Mouse (Mus musculus) limb, embryonic 15.5 days (tissue): Measurements from ENCODE around the gene Tnfrsf18. TPM values are rescaled to one million over a fixed set of nuclear protein-coding genes. Genes with fewer than 3 reads are reported as not detected.

Experiments used
- ATAC-seq: fragments of 200-750 bp; cut with Nextera tagmentation; 2 replicates; pipeline ENCODE4 v1.8.0; 2017; ENCODE audit warnings: low read depth, moderate TSS enrichment; ENCODE audit not compliant: insufficient number of reproducible peaks, low FRiP score, low TSS enrichment
- H3K27ac ChIP-seq: fragments of 300-500 bp; sonication (generic); 2 replicates; pipeline ENCODE4 v1.5.1; 2015; ENCODE audit warnings: moderate library complexity, mild to moderate bottlenecking, inconsistent platforms
- H3K27me3 ChIP-seq: fragments of 300-500 bp; sonication (generic); 2 replicates; pipeline ENCODE4 v1.6.1; 2015; ENCODE audit warnings: inconsistent platforms
- H3K36me3 ChIP-seq: fragments of 300-500 bp; sonication (generic); 2 replicates; pipeline ENCODE4 v1.6.1; 2015; ENCODE audit warnings: inconsistent platforms
- H3K4me1 ChIP-seq: fragments of 300-500 bp; sonication (generic); 2 replicates; pipeline ENCODE4 v1.6.1; 2015; ENCODE audit warnings: inconsistent platforms
- H3K4me2 ChIP-seq: fragments of 300-500 bp; sonication (generic); 2 replicates; pipeline ENCODE4 v1.6.1; 2015; ENCODE audit warnings: mild to moderate bottlenecking, inconsistent platforms
- H3K4me3 ChIP-seq: fragments of 300-500 bp; sonication (generic); 2 replicates; pipeline ENCODE4 v1.5.1; 2015; ENCODE audit warnings: mild to moderate bottlenecking, inconsistent platforms
- H3K9ac ChIP-seq: fragments of 300-500 bp; sonication (generic); 2 replicates; pipeline ENCODE4 v1.6.1; 2015; ENCODE audit warnings: inconsistent platforms
- H3K9me3 ChIP-seq: fragments of 300-500 bp; sonication (generic); 2 replicates; pipeline ENCODE4 v1.6.1; 2016; ENCODE audit warnings: inconsistent platforms
- WGBS: fragments of 180-500 bp; shearing (Covaris S2); methylation state at CpG from one replicate; pipeline ENCODE4 v1.1.7; 2015; 5-methylcytosine and 5-hydroxymethylcytosine counted together
- polyA plus RNA-seq: library from polyadenylated mRNA; unstranded; fragments of >200 nt; fragmentation: Nextera tagmentation; extraction: Ambion mirVana; gene quantifications from 2 replicates; pipeline ENCODE4 v1.2.1, GENCODE M21; 2015

Tnfrsf18 gene
- polyA plus RNA-seq, 1 experiment from 2014 or later: 3.6 TPM

DNA sequence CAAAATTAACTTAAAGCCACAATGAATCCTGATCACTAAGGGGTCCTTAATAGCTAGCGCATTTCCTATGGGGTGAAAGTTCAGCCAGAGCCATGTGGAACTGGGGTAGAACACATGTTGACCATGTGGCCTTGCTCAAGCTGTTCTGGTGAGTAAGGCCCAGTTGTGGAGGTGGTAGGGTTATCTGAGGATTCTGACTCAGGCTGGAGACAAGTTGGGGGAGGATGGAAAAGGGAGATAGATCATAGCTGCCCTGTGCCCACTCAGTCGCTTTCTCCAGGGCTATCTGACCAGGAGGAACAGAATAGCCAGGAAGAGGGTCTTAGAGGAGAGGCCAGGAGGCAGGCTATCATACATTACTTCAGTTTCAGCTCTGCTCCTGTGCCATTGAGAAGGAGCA, 11.5 kb upstream of the Tnfrsf18 start:
- no peaks in the 10 kb centered on the region for H3K4me1 ChIP-seq
- no peak for ATAC-seq
- no peak overlapping the region for H3K9ac ChIP-seq
- H3K4me2 ChIP-seq: no peak overlapping the region
- no peaks in the 10 kb centered on the region for H3K27me3 ChIP-seq
- no peaks in the 10 kb centered on the region for H3K9me3 ChIP-seq
- no peak overlapping the region for H3K27ac ChIP-seq
- 83% methylated on average over 2 of the region's 2 CpGs for WGBS
- H3K36me3 ChIP-seq: peaks cover 51% of the 10 kb centered on the region
- no peak overlapping the region for H3K4me3 ChIP-seq

DNA sequence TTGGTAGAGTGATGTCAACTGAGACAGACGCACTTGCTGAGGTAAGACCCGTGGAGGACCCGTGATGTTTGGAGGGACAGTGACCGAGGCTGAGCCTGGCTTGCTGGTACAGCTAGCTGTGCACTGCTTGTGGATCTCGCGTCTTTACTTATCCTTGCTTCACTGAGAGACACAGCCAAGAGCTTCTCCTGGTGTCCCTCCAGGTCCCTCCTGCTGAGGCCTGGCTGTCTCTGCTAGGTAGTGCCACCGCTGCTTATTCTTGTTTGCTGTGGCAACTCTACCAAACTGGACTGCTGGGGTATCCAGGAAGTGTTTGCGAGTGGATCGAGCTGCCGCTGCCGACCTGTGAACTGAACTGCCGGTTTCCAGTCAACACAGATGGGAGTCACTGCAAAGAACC, 6.2 kb upstream of the Tnfrsf18 start:
- WGBS: 92% methylated on average over 12 of the region's 12 CpGs
- no peaks in the 10 kb centered on the region for H3K27me3 ChIP-seq

DNA sequence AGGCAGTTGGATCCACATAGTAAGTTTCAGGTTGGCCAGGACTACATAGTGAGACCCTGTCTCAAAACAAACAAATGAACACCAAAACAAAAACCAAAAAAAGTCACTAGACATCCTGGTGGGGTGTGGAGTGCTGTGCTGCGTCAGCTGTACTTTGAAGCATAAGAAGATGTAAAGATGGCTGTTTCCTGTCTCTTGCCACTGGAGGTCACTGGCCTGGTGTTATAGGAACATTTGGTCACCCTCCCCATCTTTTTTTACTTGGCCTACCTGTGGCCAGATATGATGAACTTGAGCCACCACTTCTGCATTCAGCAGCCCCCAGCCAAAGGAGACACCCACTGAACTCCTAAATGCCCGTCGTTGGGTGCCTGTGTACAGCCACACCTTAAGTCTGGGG, 4.6 kb upstream of the Tnfrsf18 start:
- Histone ChIP-seq H3K36me3 (peaks cover 25% of the 10 kb centered on the region), H3K27ac (no peak overlapping the region), H3K9ac (no peak overlapping the region), H3K4me3 (no peak overlapping the region), H3K4me2 (no peak overlapping the region), H3K4me1 (peaks cover 10% of the 10 kb centered on the region), H3K9me3 (no peaks in the 10 kb centered on the region), H3K27me3 (no peaks in the 10 kb centered on the region)
- ATAC-seq: no peak
- 67% methylated on average over 3 of the region's 3 CpGs for WGBS

More for the DNA sequence above, 6.2 kb upstream of the Tnfrsf18 start:
- no peak overlapping the region for H3K27ac ChIP-seq
- no peak overlapping the region for H3K9ac ChIP-seq
- H3K4me3 ChIP-seq: no peak overlapping the region
- no peaks in the 10 kb centered on the region for H3K4me1 ChIP-seq
- H3K4me2 ChIP-seq: no peak overlapping the region
- peaks cover 23% of the 10 kb centered on the region for H3K36me3 ChIP-seq
- H3K9me3 ChIP-seq: no peaks in the 10 kb centered on the region
- ATAC-seq: no peak

DNA sequence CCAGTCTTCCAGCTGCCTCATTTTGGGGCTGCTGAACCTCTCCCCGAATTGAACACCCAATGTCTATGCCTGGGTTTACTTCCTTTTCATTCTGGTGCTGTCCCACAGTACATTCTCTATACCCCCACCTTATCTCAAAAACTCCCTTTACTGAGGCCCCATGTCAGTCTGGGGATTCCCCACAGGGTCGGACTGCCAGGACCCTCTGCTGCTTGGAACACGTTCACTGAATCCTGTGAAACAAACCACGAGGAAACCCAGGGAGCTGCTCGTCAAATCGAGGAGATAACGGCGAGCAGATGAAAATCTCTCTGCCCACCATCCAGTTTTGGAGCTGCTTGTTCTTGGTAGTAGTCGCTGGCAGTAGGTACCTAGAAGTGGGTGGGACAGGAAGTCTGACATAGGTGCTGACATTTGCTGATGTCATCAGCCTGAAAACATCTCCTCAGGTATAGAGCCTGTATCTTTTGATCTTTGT, 4.0 kb upstream of the Tnfrsf18 start:
- Histone ChIP-seq H3K27me3 (no peaks in the 10 kb centered on the region), H3K9me3 (no peaks in the 10 kb centered on the region), H3K4me3 (no peak overlapping the region), H3K36me3 (peaks cover 29% of the 10 kb centered on the region), H3K27ac (no peak overlapping the region), H3K4me1 (peaks cover 14% of the 10 kb centered on the region), H3K4me2 (no peak overlapping the region), H3K9ac (no peak overlapping the region)
- ATAC-seq: no peak
- WGBS: 65% methylated on average over 9 of the region's 9 CpGs

DNA sequence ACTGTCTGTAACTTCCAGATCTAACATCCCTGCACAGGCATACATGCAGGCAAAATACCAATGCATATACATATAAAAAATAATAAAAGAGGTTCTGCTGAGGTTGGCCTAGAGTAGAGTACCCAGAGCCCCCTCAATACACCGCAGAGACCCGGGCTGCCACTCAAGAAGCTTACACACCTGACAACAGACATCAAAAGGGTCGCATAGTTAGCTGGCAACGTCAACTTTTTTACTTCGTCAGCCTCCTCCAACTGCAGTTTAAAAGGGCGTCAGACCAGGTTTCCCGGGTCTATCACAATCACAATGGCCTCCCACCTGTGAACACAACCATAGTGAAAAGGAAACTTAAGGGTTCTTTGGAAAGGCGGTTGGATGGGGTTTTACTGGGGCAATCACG, 2.4 kb upstream of the Tnfrsf18 start:
- Histone ChIP-seq H3K4me1 (peaks cover 14% of the 10 kb centered on the region), H3K27ac (no peak overlapping the region), H3K9ac (no peak overlapping the region), H3K4me3 (no peak overlapping the region), H3K4me2 (no peak overlapping the region), H3K27me3 (no peaks in the 10 kb centered on the region), H3K36me3 (peaks cover 42% of the 10 kb centered on the region), H3K9me3 (no peaks in the 10 kb centered on the region)
- ATAC-seq: no peak
- 77% methylated on average over 9 of the region's 9 CpGs for WGBS

DNA sequence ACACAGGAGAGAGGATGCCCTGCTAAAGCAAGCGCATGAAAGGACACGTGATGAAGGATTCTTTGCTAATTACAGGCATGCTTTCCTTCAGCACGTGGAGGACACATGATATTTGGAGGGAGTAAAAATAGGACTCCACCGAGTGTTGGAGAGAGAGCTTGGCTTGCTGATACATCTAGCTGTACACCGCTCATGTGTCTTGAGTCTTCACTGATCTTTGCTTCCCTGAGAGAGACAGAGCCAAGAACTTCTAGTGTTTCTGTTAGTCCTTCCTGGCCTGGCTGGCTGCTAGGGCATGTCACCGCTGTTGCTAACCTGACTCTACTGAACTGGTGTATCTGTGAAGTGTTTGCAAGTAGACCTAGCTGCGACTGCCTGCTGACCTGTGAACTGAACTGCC, 1.8 kb upstream of the Tnfrsf18 start:
- Histone ChIP-seq H3K36me3 (peaks cover 46% of the 10 kb centered on the region), H3K9me3 (no peaks in the 10 kb centered on the region), H3K4me2 (no peak overlapping the region), H3K4me3 (no peak overlapping the region), H3K4me1 (peaks cover 14% of the 10 kb centered on the region), H3K27me3 (no peaks in the 10 kb centered on the region), H3K9ac (no peak overlapping the region), H3K27ac (no peak overlapping the region)
- 81% methylated on average over 7 of the region's 7 CpGs for WGBS
- ATAC-seq: no peak

DNA sequence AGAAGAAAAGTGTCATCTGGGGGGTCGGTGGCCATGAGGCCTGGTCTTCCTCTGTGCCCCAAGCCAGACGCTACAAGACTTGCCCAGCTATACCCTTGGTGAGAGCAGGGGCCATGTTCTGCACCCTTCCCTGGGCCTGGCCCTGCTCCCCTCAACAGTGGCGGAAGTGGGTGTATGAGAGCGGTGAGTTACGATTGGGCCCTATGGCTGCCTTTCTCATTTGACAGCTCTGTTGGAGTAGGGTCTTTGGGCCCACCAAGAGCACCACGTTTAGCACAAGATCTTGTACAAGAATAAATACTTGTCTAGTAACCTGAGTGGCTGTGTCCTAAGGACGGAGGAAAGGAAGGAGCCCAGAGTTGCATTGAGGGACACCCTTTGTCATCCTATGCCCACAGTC, 2.6 kb downstream of the Tnfrsf18 start:
- H3K4me1 ChIP-seq: peaks cover 39% of the 10 kb centered on the region
- 95% methylated on average over 7 of the region's 7 CpGs for WGBS
- peaks cover 36% of the 10 kb centered on the region for H3K36me3 ChIP-seq
- no peaks in the 10 kb centered on the region for H3K9me3 ChIP-seq
- H3K9ac ChIP-seq: no peak overlapping the region
- H3K4me3 ChIP-seq: no peak overlapping the region
- no peak overlapping the region for H3K4me2 ChIP-seq
- H3K27me3 ChIP-seq: no peaks in the 10 kb centered on the region
- ATAC-seq: no peak
- H3K27ac ChIP-seq: no peak overlapping the region

DNA sequence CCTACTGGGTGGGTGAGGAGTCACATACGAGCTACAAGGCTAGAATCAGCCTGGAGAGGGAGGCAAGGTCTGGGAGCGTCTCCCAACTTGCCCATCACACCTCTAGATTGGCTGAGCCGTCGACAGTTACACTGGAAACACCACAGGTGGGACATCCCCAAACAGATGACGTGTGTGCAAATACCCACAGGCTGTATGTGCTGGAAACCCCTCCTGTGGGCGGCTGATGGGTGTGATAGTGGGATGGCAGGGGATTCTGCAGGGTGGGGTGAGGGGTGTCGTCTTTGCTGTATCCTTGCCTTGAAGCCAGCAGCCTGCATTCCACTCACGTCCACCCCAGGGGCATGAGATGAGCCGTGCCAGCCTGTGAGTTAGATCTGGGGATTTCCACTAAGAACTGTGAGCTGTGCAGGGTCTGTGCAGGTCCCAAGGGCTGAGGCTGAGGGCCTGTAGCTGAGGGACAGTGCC, 4.7 kb downstream of the Tnfrsf18 start:
- H3K4me3 ChIP-seq: peak overlapping the region; percentile 55
- H3K36me3 ChIP-seq: peaks cover 33% of the 10 kb centered on the region
- peak overlapping the region; percentile 66 for H3K4me2 ChIP-seq
- H3K27ac ChIP-seq: peak overlapping the region; percentile 95
- no peak for ATAC-seq
- H3K9ac ChIP-seq: peak overlapping the region; percentile 40
- H3K27me3 ChIP-seq: peaks cover 18% of the 10 kb centered on the region
- peaks cover 47% of the 10 kb centered on the region for H3K4me1 ChIP-seq
- no peaks in the 10 kb centered on the region for H3K9me3 ChIP-seq
- 50% methylated on average over 9 of the region's 9 CpGs for WGBS

DNA sequence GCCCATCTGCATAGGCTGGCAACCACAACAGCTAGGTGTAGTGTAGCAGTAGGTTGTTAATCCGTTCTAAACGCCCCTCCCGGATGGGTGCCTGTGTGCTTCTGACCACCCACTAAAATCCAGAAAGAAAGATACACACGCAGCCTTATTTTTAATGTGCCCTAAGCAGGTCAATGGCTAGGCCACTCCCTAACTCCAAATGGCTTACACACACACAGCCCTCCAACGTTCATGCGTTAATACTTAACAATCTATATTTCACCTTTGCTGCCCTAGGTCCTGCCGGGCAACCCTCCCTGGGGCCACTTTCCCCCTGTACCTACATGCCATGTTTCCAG, 5.3 kb downstream of the Tnfrsf18 start:
- Histone ChIP-seq H3K4me2 (peak overlapping the region; percentile 66), H3K4me1 (peaks cover 41% of the 10 kb centered on the region), H3K9me3 (no peaks in the 10 kb centered on the region), H3K27ac (peak overlapping the region; percentile 95), H3K36me3 (peaks cover 28% of the 10 kb centered on the region), H3K27me3 (peaks cover 23% of the 10 kb centered on the region), H3K4me3 (peak overlapping the region; percentile 55), H3K9ac (peak overlapping the region; percentile 40)
- ATAC-seq: no peak
- whole genome bisulfite sequencing: 4% methylated on average over 7 of the region's 7 CpGs

DNA sequence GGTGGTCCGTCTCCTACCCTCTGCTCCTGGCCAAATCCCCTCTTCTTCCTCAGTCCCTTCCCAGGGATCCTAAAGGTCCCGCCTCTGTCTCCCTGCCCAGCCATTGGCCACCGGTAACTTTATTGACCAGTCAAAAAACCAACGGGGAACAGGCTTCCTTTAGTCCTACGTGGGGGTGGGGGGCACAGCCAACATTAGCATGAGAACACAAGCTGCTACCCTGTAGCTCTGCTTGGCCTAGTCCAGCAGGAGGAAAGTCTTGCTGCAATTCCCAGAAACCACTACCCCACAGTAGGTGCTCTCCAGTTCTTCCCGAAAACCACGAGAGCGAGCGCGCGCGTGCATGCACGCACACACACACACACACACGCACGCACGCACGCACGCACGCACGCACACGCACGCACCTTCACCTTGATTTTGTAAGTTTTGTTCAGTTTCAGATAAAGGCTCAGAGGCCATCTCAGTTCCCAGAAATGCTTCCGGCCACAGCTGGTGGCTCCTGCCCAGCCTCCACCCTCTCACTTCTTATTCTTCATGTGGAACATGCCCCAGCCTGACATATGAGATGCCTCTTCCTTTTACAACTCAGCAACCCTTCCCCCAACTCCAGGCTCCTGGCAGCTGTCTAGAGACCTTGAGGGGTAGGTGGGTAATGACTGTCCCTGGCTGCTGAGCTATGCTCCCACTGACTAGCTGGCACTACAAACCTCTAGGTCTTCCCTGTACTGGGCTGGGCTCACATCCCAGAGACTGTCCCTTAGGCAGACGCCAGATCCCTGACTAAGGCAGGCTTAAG, 5.8 kb downstream of the Tnfrsf18 start:
- peaks cover 23% of the 10 kb centered on the region for H3K36me3 ChIP-seq
- peaks cover 37% of the 10 kb centered on the region for H3K4me1 ChIP-seq
- peak overlapping the region; percentile 40 for H3K9ac ChIP-seq
- 0% methylated on average over 24 of the region's 24 CpGs for WGBS
- peak; percentile 80 for ATAC-seq
- no peaks in the 10 kb centered on the region for H3K9me3 ChIP-seq
- peak overlapping the region; percentile 95 for H3K27ac ChIP-seq
- peak overlapping the region; percentile 55 for H3K4me3 ChIP-seq
- peak overlapping the region; percentile 66 for H3K4me2 ChIP-seq
- H3K27me3 ChIP-seq: peaks cover 25% of the 10 kb centered on the region

DNA sequence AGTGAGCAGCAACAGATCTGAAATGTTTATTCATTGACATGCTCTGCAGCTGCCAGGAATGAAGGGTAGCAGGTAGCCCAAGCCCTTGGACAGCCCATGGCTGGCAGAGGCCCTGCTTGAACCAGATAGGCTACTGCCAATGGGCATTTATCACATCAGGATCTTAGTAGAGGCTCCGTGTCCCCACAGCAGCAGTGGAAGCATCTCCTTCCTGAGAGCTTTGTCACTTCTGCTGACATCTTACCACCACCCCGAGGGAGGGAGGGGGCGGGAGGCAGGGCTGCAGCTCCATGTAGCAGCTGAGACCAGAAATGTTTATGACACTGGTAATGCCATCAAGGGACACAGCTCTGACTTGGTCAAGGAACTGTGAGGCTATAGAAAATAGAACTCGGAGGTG, 6.9 kb downstream of the Tnfrsf18 start:
- Histone ChIP-seq H3K36me3 (peaks cover 14% of the 10 kb centered on the region), H3K9me3 (no peaks in the 10 kb centered on the region), H3K27me3 (peaks cover 25% of the 10 kb centered on the region), H3K4me1 (peaks cover 35% of the 10 kb centered on the region), H3K27ac (peak overlapping the region; percentile 95; the same call in 1 of the 2 replicates), H3K4me2 (no peak overlapping the region), H3K4me3 (no peak overlapping the region), H3K9ac (no peak overlapping the region)
- no peak for ATAC-seq
- 79% methylated on average over 4 of the region's 4 CpGs for WGBS

DNA sequence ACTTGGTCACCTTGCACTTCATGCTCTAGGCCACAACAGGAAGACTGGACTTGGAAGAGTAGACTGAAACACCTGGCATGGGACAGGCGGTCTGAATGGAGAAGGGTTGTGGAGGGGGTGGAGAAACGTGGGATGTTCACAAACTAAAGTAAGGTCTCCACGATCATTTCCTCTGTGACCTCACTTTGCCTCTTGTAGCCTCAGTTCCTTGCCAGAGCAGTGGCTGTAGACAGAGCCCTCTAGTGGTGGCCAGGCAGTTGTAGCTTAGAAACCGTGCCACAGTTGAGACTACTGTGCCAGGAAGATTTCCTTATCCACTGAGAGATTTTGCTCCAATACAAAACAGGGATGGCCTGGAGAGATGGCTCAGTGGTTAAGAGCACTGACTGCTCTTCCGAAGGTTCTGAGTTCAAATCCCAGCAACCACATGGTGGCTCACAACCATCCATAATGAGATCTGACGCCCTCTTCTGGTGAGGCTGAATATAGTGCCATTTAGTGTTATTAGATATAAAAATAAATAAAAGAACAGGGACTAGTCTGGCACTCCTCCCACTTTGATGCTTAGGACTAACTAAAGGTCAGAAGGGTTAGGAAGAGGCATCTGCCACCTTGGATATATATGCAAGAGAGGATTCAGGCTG, 7.6 kb downstream of the Tnfrsf18 start:
- Histone ChIP-seq H3K9ac (no peak overlapping the region), H3K27ac (no peak overlapping the region), H3K4me1 (peaks cover 35% of the 10 kb centered on the region), H3K36me3 (peaks cover 7% of the 10 kb centered on the region), H3K4me3 (no peak overlapping the region), H3K4me2 (no peak overlapping the region), H3K9me3 (no peaks in the 10 kb centered on the region), H3K27me3 (peaks cover 25% of the 10 kb centered on the region)
- 59% methylated on average over 6 of the region's 6 CpGs for WGBS
- no peak for ATAC-seq
